Mouse (Mus musculus) embryonic facial prominence, embryonic 13.5 days (tissue): Measurements from ENCODE around the gene Nphp4. TPM values are rescaled to one million over a fixed set of nuclear protein-coding genes. Genes with fewer than 3 reads are reported as not detected.

Experiments used
- ATAC-seq: fragments of 200-750 bp; cut with Nextera tagmentation; 2 replicates; pipeline ENCODE4 v1.8.0; 2017; ENCODE audit warnings: low read depth; ENCODE audit not compliant: insufficient number of reproducible peaks, insufficient read depth, low FRiP score, low TSS enrichment
- H3K27ac ChIP-seq: fragments of 300-500 bp; sonication (generic); 2 replicates; pipeline ENCODE4 v1.5.1; 2015; ENCODE audit warnings: moderate library complexity, mild to moderate bottlenecking, inconsistent platforms
- H3K27me3 ChIP-seq: fragments of 300-500 bp; sonication (generic); 2 replicates; pipeline ENCODE4 v1.6.1; 2015; ENCODE audit warnings: mild to moderate bottlenecking, inconsistent platforms
- H3K36me3 ChIP-seq: fragments of 300-500 bp; sonication (generic); 2 replicates; pipeline ENCODE4 v1.6.1; 2015; ENCODE audit warnings: mild to moderate bottlenecking, inconsistent platforms
- H3K4me1 ChIP-seq: fragments of 300-500 bp; sonication (generic); 2 replicates; pipeline ENCODE4 v1.6.1; 2015; ENCODE audit warnings: inconsistent platforms
- H3K4me2 ChIP-seq: fragments of 300-500 bp; sonication (generic); 2 replicates; pipeline ENCODE4 v1.6.1; 2015; ENCODE audit warnings: moderate library complexity, mild to moderate bottlenecking, inconsistent platforms
- H3K4me3 ChIP-seq: fragments of 300-500 bp; sonication (generic); 2 replicates; pipeline ENCODE4 v1.5.1; 2015; ENCODE audit warnings: mild to moderate bottlenecking, inconsistent platforms
- H3K9ac ChIP-seq: fragments of 300-500 bp; sonication (generic); 2 replicates; pipeline ENCODE4 v1.6.1; 2015; ENCODE audit warnings: mild to moderate bottlenecking, inconsistent platforms
- H3K9me3 ChIP-seq: fragments of 300-500 bp; sonication (generic); 2 replicates; pipeline ENCODE4 v1.6.1; 2016; ENCODE audit warnings: inconsistent platforms
- WGBS: fragments of 180-500 bp; shearing (Covaris S2); methylation state at CpG from one replicate; pipeline ENCODE4 v1.1.7; 2015; ENCODE audit warnings: mixed read lengths; 5-methylcytosine and 5-hydroxymethylcytosine counted together
- polyA plus RNA-seq: library from polyadenylated mRNA; unstranded; fragments of >200 nt; fragmentation: Nextera tagmentation; extraction: Ambion mirVana; gene quantifications from 2 replicates; pipeline ENCODE4 v1.2.1, GENCODE M21; 2015

Gene Nphp4
- polyA plus RNA-seq, 1 experiment from 2014 or later, result 2.8 TPM

DNA sequence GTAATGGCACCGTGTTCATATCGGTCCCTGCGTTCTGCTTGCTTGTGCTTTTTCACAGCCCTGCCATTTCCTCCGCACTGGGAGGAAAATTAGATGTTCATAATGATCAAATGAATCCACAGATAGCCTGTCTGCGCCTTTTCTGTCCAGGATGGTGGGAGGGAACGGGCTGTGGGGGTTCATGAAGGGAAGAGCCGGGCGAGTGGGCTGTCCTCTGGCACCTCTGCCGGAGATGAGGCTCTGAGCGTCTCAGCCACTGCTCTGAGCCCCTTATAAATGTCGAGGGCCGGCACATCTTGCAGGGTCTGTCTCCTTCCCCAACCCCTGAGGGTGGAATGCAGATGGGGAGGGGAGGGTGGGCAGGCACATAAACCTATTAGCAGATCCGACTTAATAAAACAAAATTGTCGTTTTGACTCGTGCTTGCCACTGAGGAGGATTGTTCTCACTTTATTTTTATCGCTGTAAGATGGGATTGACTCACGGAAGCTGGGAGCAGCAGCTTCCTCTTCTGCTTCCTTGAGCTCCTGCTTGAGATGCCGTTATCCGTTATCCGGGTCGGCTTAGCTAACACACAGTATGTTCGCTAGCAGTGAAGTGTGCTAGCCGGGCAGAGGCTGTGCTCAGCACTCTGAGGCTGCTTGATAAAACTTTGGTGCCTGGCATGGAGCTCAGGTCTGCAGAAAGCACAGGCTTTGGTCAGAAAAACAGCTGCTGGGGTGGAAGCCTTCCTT lies 92.3 kb downstream of the Nphp4 start:
- Histone ChIP-seq H3K36me3 (no peaks in the 10 kb centered on the region), H3K9ac (peak overlapping the region; percentile 40; the same call in 1 of the 2 replicates), H3K27me3 (peaks cover 9% of the 10 kb centered on the region), H3K4me1 (peaks cover 9% of the 10 kb centered on the region), H3K4me2 (no peak overlapping the region), H3K4me3 (no peak overlapping the region), H3K27ac (no peak overlapping the region), H3K9me3 (no peaks in the 10 kb centered on the region)
- ATAC-seq, result no peak
- WGBS, result 38% methylated on average over 23 of the region's 23 CpGs

DNA sequence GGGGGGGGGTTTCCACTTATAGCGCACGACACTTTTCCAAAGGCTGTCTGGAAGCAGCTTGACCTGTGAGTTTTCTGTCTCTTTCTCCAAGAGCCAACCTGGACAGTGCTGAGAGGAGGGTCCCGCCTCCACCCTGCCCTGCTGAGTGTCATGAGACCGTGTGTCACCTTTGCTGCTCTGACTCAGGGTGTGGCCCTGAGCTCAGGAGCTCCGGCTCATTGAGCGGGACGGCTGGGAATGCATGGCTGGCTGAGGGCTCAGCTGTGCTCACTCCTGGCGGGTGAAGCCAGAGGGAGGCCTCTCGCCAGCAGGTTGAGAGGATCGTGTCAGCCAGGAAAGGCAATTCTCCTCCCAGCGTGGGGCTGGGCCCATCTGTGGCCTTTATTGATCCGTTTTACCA lies 97.8 kb downstream of the Nphp4 start:
- no peak overlapping the region for H3K4me2 ChIP-seq
- no peak overlapping the region for H3K9ac ChIP-seq
- no peaks in the 10 kb centered on the region for H3K36me3 ChIP-seq
- no peak overlapping the region for H3K27ac ChIP-seq
- WGBS, result 78% methylated on average over 12 of the region's 12 CpGs
- no peak overlapping the region for H3K4me3 ChIP-seq
- peaks cover 3% of the 10 kb centered on the region; the same call in 1 of the 2 replicates for H3K27me3 ChIP-seq
- H3K9me3 ChIP-seq, result no peaks in the 10 kb centered on the region
- ATAC-seq, result no peak
- H3K4me1 ChIP-seq, result peaks cover 1% of the 10 kb centered on the region; the same call in 1 of the 2 replicates

DNA sequence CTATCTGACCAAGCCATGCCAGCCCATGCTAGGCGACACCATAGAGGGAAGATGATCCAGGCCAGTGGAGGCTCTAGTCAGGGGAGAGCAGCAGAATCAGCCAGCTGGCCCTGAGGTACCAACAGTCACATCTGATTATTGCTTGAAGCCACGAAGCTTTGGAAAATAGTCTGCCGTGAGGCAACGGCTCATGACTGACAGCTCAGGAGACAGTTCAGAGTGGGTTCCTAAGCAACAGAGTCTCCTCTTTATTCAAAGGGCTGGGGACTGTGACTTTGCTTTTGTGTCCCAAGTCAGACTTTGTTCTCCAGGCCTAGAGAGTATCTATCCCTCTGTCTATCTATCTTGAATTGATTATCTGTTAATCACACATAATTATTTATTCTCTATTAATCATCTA lies 100.3 kb downstream of the Nphp4 start:
- no peak overlapping the region for H3K9ac ChIP-seq
- no peak overlapping the region for H3K27ac ChIP-seq
- 65% methylated on average over 4 of the region's 4 CpGs for WGBS
- no peaks in the 10 kb centered on the region for H3K9me3 ChIP-seq
- H3K27me3 ChIP-seq, result no peaks in the 10 kb centered on the region
- no peaks in the 10 kb centered on the region for H3K4me1 ChIP-seq
- no peak overlapping the region for H3K4me2 ChIP-seq
- ATAC-seq, result no peak
- no peak overlapping the region for H3K4me3 ChIP-seq
- no peaks in the 10 kb centered on the region for H3K36me3 ChIP-seq

DNA sequence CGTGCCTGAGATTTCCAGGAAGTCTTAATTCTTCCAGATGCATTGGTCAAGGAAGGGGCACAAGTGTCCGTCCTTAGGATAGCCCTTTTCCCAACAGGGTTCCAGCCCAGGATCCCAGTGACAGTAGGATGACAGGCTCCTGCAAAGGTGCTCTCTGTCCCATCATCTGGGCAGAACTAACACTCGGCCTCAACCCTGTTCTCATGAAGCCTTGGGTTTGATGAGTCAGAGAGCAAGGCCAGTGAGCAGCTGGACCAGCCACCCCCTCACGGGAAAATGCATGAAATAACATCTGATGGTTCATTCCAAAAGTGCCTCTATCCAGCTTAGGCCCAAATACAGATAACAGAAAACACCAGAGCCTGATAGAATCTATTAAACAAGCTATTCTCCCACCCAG lies 103.5 kb downstream of the Nphp4 start:
- H3K4me1 ChIP-seq, result no peaks in the 10 kb centered on the region
- H3K27me3 ChIP-seq, result no peaks in the 10 kb centered on the region
- H3K4me3 ChIP-seq, result no peak overlapping the region
- no peaks in the 10 kb centered on the region for H3K36me3 ChIP-seq
- ATAC-seq, result no peak
- no peak overlapping the region for H3K27ac ChIP-seq
- 71% methylated on average over 4 of the region's 4 CpGs for WGBS
- no peak overlapping the region for H3K9ac ChIP-seq
- no peak overlapping the region for H3K4me2 ChIP-seq
- H3K9me3 ChIP-seq, result no peaks in the 10 kb centered on the region

DNA sequence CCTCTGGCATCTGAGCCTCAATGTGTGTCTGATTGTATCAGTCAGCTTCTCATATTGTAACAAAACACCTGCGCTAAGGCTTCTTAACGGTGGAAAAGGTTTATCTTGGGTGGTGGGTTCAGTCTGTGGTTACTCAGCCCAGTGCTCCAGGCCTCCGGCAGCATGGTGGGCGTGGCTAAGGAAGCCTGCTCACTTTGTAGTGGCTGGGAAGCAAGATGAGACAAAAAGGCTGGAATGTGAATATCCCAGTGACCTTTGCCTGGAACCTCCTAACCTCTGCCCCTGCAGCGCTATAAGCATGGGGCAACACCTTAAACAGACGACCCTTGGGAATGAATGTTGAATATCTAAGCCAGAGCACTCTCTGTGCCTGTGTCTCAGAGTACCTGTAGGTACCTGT lies 105.7 kb downstream of the Nphp4 start:
- H3K27ac ChIP-seq, result no peak overlapping the region
- no peaks in the 10 kb centered on the region for H3K36me3 ChIP-seq
- H3K4me3 ChIP-seq, result no peak overlapping the region
- ATAC-seq, result no peak
- no peak overlapping the region for H3K4me2 ChIP-seq
- H3K9ac ChIP-seq, result no peak overlapping the region
- 26% methylated on average over 6 of the region's 6 CpGs for WGBS
- no peaks in the 10 kb centered on the region for H3K27me3 ChIP-seq
- no peaks in the 10 kb centered on the region for H3K9me3 ChIP-seq
- H3K4me1 ChIP-seq, result no peaks in the 10 kb centered on the region

DNA sequence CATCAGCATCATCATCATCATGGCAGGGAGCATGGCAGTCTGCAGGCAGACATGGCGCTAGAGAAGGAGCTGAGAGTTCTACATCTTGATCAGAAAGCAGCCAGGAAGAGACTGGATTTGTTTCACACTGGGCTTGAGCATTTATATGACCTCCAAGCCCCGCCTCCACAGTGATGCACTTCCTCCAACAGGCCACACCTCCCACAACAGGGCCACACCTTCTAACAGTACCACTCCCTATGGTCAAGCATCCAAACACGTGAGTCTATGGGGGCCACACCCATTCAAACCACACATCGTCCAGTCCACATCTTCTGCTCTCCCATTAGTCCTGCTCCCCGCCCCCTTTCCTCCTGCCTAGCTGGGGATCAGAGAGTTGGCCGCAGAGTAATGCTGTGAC lies 107.1 kb downstream of the Nphp4 start:
- Histone ChIP-seq H3K4me1 (no peaks in the 10 kb centered on the region), H3K4me3 (no peak overlapping the region), H3K9ac (no peak overlapping the region), H3K36me3 (no peaks in the 10 kb centered on the region), H3K4me2 (no peak overlapping the region), H3K27me3 (no peaks in the 10 kb centered on the region), H3K9me3 (no peaks in the 10 kb centered on the region), H3K27ac (no peak overlapping the region)
- WGBS, result 72% methylated on average over 6 of the region's 6 CpGs
- no peak for ATAC-seq

DNA sequence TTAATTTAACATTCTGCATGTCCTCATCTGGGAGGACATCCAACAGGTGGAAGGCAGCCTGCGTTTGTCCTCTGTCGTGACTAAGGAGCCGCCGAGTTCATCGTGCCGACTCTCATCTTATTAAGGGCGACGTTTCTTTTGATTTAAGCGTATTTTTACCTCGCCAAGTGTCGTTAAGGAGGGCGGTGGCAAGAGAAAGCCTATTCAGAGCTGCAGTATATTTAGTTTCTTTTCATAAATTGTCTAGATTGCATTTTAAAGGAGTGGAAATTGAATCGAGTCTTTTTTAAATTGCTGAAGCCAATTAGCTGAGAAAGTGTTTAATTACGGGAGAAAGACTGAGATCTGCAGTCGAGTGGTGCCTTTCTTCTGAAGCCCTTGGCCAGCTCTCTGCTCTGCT lies 109.0 kb downstream of the Nphp4 start:
- no peak for ATAC-seq
- no peak overlapping the region for H3K27ac ChIP-seq
- WGBS, result 79% methylated on average over 15 of the region's 15 CpGs
- no peaks in the 10 kb centered on the region for H3K9me3 ChIP-seq
- no peaks in the 10 kb centered on the region for H3K4me1 ChIP-seq
- no peak overlapping the region for H3K4me2 ChIP-seq
- H3K27me3 ChIP-seq, result no peaks in the 10 kb centered on the region
- H3K36me3 ChIP-seq, result no peaks in the 10 kb centered on the region
- no peak overlapping the region for H3K9ac ChIP-seq
- H3K4me3 ChIP-seq, result no peak overlapping the region

DNA sequence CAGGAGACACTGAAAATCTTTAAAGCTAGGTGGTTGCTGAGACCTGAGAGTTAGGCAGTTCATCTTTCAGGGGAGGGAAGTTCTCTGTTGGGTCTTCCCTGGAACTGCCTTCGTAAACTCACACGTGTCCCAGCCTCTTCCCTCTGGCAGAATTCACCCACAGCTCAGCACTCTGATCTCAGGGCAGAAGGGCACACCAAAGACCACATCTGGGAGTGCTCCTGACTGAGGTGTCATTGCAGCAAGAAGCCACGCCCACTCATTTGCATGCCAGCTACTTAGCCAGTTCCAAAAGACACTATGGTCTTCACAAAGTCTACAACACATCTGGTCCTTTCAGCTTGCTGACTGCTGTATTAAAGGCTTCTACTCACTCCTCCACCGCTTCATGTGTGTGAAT lies 109.7 kb downstream of the Nphp4 start:
- H3K4me3 ChIP-seq, result no peak overlapping the region
- no peaks in the 10 kb centered on the region for H3K36me3 ChIP-seq
- no peak for ATAC-seq
- no peak overlapping the region for H3K4me2 ChIP-seq
- no peaks in the 10 kb centered on the region for H3K4me1 ChIP-seq
- H3K27ac ChIP-seq, result no peak overlapping the region
- no peaks in the 10 kb centered on the region for H3K27me3 ChIP-seq
- WGBS, result 24% methylated on average over 4 of the region's 4 CpGs
- no peaks in the 10 kb centered on the region for H3K9me3 ChIP-seq
- H3K9ac ChIP-seq, result no peak overlapping the region

DNA sequence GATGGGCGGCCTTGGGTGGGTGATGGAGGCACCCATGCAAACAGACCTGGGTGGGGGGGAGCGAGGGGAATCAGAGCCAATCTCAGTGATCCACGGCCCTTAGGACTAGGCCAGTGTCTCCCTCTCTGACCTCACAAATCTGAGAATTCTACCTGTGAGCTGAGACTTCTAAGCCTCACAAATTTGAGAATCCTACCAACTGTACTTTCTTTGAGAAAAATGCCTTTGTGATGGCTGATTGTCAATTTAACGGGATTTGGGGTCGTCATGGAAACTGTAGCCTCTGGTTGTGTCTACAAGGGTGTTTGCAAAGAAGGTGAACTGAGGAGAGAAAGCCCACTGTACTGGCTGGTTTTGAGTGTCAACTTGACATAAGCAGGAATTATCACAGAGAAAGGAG lies 127.8 kb downstream of the Nphp4 start:
- Histone ChIP-seq H3K27me3 (no peaks in the 10 kb centered on the region), H3K36me3 (no peaks in the 10 kb centered on the region)
- ATAC-seq, result no peak

DNA sequence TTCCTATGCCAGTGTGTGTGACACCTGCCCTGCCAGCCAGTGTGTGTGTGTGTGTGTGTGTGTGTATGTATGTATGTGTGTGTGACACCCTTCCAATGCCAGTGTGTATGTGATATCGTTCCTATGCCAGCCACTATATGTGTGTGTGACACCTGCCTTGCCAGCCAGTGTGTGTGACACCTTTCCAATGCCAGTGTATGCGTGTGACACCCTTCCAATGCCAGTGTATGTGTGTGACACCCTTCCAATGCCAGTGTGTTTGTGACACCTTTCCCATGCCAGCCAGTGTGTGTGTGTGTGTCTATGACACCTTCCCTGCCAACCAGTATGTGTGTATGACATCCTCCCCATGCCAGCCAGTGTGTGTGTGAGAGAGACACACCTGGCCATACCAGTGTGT lies 132.7 kb downstream of the Nphp4 start:
- whole genome bisulfite sequencing, result 71% methylated on average over 2 of the region's 2 CpGs
- no peak overlapping the region for H3K4me2 ChIP-seq
- no peaks in the 10 kb centered on the region for H3K4me1 ChIP-seq
- no peaks in the 10 kb centered on the region for H3K27me3 ChIP-seq
- H3K27ac ChIP-seq, result no peak overlapping the region
- H3K4me3 ChIP-seq, result no peak overlapping the region
- ATAC-seq, result no peak
- H3K9me3 ChIP-seq, result no peaks in the 10 kb centered on the region
- H3K36me3 ChIP-seq, result no peaks in the 10 kb centered on the region
- H3K9ac ChIP-seq, result no peak overlapping the region

More for the DNA sequence above, 127.8 kb downstream of the Nphp4 start:
- H3K9ac ChIP-seq, result no peak overlapping the region
- no peaks in the 10 kb centered on the region for H3K9me3 ChIP-seq
- no peak overlapping the region for H3K27ac ChIP-seq
- no peaks in the 10 kb centered on the region for H3K4me1 ChIP-seq
- no peak overlapping the region for H3K4me3 ChIP-seq
- no peak overlapping the region for H3K4me2 ChIP-seq
- WGBS, result 70% methylated on average over 5 of the region's 5 CpGs

DNA sequence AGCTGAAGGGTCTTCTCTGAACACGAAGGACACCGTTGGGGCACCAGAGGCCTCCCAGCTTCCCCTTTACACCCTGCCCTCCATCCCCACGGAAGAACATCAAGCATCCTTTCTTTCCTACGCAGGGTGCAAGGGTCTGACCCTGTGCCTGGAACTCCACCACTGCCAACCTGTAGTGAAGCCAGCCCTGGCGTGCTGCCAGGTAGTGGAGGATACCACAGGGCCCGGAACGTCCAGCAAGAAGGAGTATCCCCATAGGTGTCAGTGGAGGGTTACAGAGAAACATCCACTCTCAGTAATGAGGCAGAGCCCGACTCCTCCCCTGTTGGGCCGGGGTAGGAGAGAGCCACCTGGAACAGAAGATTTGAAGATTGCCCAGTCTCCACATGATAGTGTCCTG lies 133.5 kb downstream of the Nphp4 start:
- Histone ChIP-seq H3K4me3 (no peak overlapping the region), H3K9me3 (no peaks in the 10 kb centered on the region), H3K27ac (no peak overlapping the region), H3K36me3 (no peaks in the 10 kb centered on the region), H3K9ac (no peak overlapping the region), H3K4me2 (no peak overlapping the region), H3K27me3 (no peaks in the 10 kb centered on the region), H3K4me1 (no peaks in the 10 kb centered on the region)
- ATAC-seq, result no peak
- 85% methylated on average over 9 of the region's 9 CpGs for WGBS
